Mouse (Mus musculus): ENCODE measurements around the gene Tns1. TPM values are rescaled to one million over a fixed set of nuclear protein-coding genes. Genes with fewer than 3 reads are reported as not detected.

The Tns1 gene
- polyA plus RNA-seq, 1 experiment, result 117 TPM

GRCm38 (mm10) chr1:74113071-74113470 lies 11.2 kb downstream of the Tns1 start:
- no peak overlapping the region for H3K4me3 ChIP-seq (ENCODE audit: control insufficient read depth, insufficient read depth, low read length)
- no peaks in the 10 kb centered on the region for H3K27me3 ChIP-seq (ENCODE audit: control insufficient read depth, insufficient read depth, low read length)
- no peaks in the 10 kb centered on the region for H3K36me3 ChIP-seq (ENCODE audit: control insufficient read depth, insufficient read depth, low read length)
- H3K4me1 ChIP-seq (replicated peaks; ENCODE audit: control insufficient read depth, insufficient read depth, low read length), result no peaks in the 10 kb centered on the region
- no peak for TF ChIP-seq POLR2A (IDR thresholded peaks at IDR 0.05; ENCODE audit: control insufficient read depth, extremely low read depth, insufficient read depth, low read length, poor library complexity)
- no peak for TF ChIP-seq CTCF (IDR thresholded peaks at IDR 0.05; ENCODE audit: borderline replicate concordance, control insufficient read depth, extremely low read depth, insufficient read depth, low read length, poor library complexity)
- DNase-seq, result no peak
- no peak overlapping the region for H3K27ac ChIP-seq (ENCODE audit: control insufficient read depth, insufficient read depth, low read length)
- 83% methylated on average over 3 of the region's 3 CpGs for WGBS

- H3K27ac ChIP-seq (ENCODE audit: control insufficient read depth, insufficient read depth, low read length), result no peak overlapping the region
- 94% methylated on average over 6 of the region's 6 CpGs for WGBS
- TF ChIP-seq CTCF (IDR thresholded peaks at IDR 0.05; ENCODE audit: borderline replicate concordance, control insufficient read depth, extremely low read depth, insufficient read depth, low read length, poor library complexity) (no peak), POLR2A (IDR thresholded peaks at IDR 0.05; ENCODE audit: control insufficient read depth, extremely low read depth, insufficient read depth, low read length, poor library complexity) (no peak)
- no peaks in the 10 kb centered on the region for H3K27me3 ChIP-seq (ENCODE audit: control insufficient read depth, insufficient read depth, low read length)
- H3K36me3 ChIP-seq (ENCODE audit: control insufficient read depth, insufficient read depth, low read length), result no peaks in the 10 kb centered on the region
- H3K4me1 ChIP-seq (replicated peaks; ENCODE audit: control insufficient read depth, insufficient read depth, low read length), result no peaks in the 10 kb centered on the region
- no peak for DNase-seq
- no peak overlapping the region for H3K4me3 ChIP-seq (ENCODE audit: control insufficient read depth, insufficient read depth, low read length)
Measured at GRCm38 (mm10) chr1:74111696-74112030, 12.6 kb downstream of the Tns1 start.

- no peak for DNase-seq
- 90% methylated on average over 8 of the region's 8 CpGs for WGBS
- no peak for TF ChIP-seq POLR2A (IDR thresholded peaks at IDR 0.05; ENCODE audit: control insufficient read depth, extremely low read depth, insufficient read depth, low read length, poor library complexity)
- H3K4me1 ChIP-seq (replicated peaks; ENCODE audit: control insufficient read depth, insufficient read depth, low read length), result no peaks in the 10 kb centered on the region
- no peaks in the 10 kb centered on the region for H3K36me3 ChIP-seq (ENCODE audit: control insufficient read depth, insufficient read depth, low read length)
- H3K27ac ChIP-seq (ENCODE audit: control insufficient read depth, insufficient read depth, low read length), result no peak overlapping the region
- no peaks in the 10 kb centered on the region for H3K27me3 ChIP-seq (ENCODE audit: control insufficient read depth, insufficient read depth, low read length)
- H3K4me3 ChIP-seq (ENCODE audit: control insufficient read depth, insufficient read depth, low read length), result no peak overlapping the region
Measured at GRCm38 (mm10) chr1:74110932-74111695, 13.1 kb downstream of the Tns1 start.

GRCm38 (mm10) chr1:74109670-74110069 lies 14.6 kb downstream of the Tns1 start:
- no peak overlapping the region for H3K27ac ChIP-seq (ENCODE audit: control insufficient read depth, insufficient read depth, low read length)
- H3K36me3 ChIP-seq (ENCODE audit: control insufficient read depth, insufficient read depth, low read length), result no peaks in the 10 kb centered on the region
- no peaks in the 10 kb centered on the region for H3K27me3 ChIP-seq (ENCODE audit: control insufficient read depth, insufficient read depth, low read length)

GRCm38 (mm10) chr1:74107931-74108618 lies 16.2 kb downstream of the Tns1 start:
- H3K36me3 ChIP-seq (ENCODE audit: control insufficient read depth, insufficient read depth, low read length), result no peaks in the 10 kb centered on the region
- DNase-seq, result no peak
- no peaks in the 10 kb centered on the region for H3K4me1 ChIP-seq (replicated peaks; ENCODE audit: control insufficient read depth, insufficient read depth, low read length)
- no peak overlapping the region for H3K4me3 ChIP-seq (ENCODE audit: control insufficient read depth, insufficient read depth, low read length)
- H3K27ac ChIP-seq (ENCODE audit: control insufficient read depth, insufficient read depth, low read length), result no peak overlapping the region
- WGBS, result 75% methylated on average over 5 of the region's 5 CpGs
- no peaks in the 10 kb centered on the region for H3K27me3 ChIP-seq (ENCODE audit: control insufficient read depth, insufficient read depth, low read length)
- TF ChIP-seq POLR2A (IDR thresholded peaks at IDR 0.05; ENCODE audit: control insufficient read depth, extremely low read depth, insufficient read depth, low read length, poor library complexity) (no peak), CTCF (IDR thresholded peaks at IDR 0.05; ENCODE audit: borderline replicate concordance, control insufficient read depth, extremely low read depth, insufficient read depth, low read length, poor library complexity) (no peak)

More at GRCm38 (mm10) chr1:74109670-74110069, 14.6 kb downstream of the Tns1 start:
- 93% methylated on average over 2 of the region's 2 CpGs for WGBS
- H3K4me1 ChIP-seq (replicated peaks; ENCODE audit: control insufficient read depth, insufficient read depth, low read length), result no peaks in the 10 kb centered on the region
- DNase-seq, result no peak
- H3K4me3 ChIP-seq (ENCODE audit: control insufficient read depth, insufficient read depth, low read length), result no peak overlapping the region
- TF ChIP-seq POLR2A (IDR thresholded peaks at IDR 0.05; ENCODE audit: control insufficient read depth, extremely low read depth, insufficient read depth, low read length, poor library complexity) (no peak), CTCF (IDR thresholded peaks at IDR 0.05; ENCODE audit: borderline replicate concordance, control insufficient read depth, extremely low read depth, insufficient read depth, low read length, poor library complexity) (no peak)

GRCm38 (mm10) chr1:74106214-74106613 lies 18.0 kb downstream of the Tns1 start:
- TF ChIP-seq CTCF (IDR thresholded peaks at IDR 0.05; ENCODE audit: borderline replicate concordance, control insufficient read depth, extremely low read depth, insufficient read depth, low read length, poor library complexity), result no peak
- TF ChIP-seq POLR2A (IDR thresholded peaks at IDR 0.05; ENCODE audit: control insufficient read depth, extremely low read depth, insufficient read depth, low read length, poor library complexity), result no peak
- Histone ChIP-seq H3K4me1 (replicated peaks; ENCODE audit: control insufficient read depth, insufficient read depth, low read length) (no peaks in the 10 kb centered on the region), H3K27ac (ENCODE audit: control insufficient read depth, insufficient read depth, low read length) (no peak overlapping the region), H3K27me3 (ENCODE audit: control insufficient read depth, insufficient read depth, low read length) (no peaks in the 10 kb centered on the region), H3K36me3 (ENCODE audit: control insufficient read depth, insufficient read depth, low read length) (no peaks in the 10 kb centered on the region), H3K4me3 (ENCODE audit: control insufficient read depth, insufficient read depth, low read length) (no peak overlapping the region)
- no peak for DNase-seq
- 55% methylated on average over 6 of the region's 6 CpGs for WGBS
